Mouse (Mus musculus) activated CD4-positive, CD25-positive, alpha-beta regulatory T cell, adult 4 months (primary cell): ENCODE results near the gene Zc3h7b. TPM values are rescaled to one million over a fixed set of nuclear protein-coding genes. Genes with fewer than 3 reads are reported as not detected.
"Not testable (repeated sequence)": the region's sequence is repeated elsewhere in the genome, so short reads cannot be mapped to it uniquely, and the experiment has no call there.

Experiments used
- ATAC-seq: one replicate; pipeline ENCODE4 v1.8.0; 2017
- polyA plus RNA-seq, 2 experiments: library from polyadenylated mRNA; unstranded; fragments of 100-300 nt; shearing (Covaris generic); gene quantifications; one replicate each; pipeline ENCODE4 v1.2.1; 2017

Zc3h7b gene
- 1 to 10 TPM; 5.2 to 7.1 TPM for polyA plus RNA-seq

DNA sequence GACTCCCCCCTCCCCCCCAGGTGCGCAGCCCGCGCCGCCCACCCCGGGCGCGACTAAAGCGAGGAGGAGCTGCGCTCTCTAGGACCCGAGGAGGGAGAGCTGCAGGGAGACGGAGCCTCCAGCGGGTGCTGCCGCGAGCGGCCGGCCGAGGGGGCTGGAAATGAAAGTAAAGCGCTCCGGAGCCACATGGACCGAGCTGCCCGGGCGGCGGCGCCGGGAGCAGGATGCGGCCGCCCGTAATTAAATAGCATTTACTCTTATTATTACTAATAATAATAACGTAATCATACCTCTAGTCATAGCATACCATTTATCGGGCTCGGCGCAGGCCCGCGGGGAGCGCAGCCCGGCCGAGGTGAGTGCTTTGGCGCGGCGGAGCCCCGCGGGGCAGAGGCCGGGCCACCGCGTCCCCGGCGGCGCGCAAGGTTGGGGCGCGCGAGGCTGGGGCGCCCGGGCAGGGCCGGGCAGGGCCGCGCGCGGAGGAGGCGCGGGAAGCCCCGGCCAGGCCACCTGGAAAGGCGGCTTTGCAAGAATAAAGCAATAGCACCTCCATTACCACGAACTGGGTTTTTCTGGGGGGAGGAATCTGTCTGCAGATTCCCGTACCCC lies at the start of gene Zc3h7b, which contains the start of gene Rangap1:
Gene Zc3h7b (plus strand): TSS at position 66 of the 609 bp plus-strand sequence.
Gene Rangap1 (minus strand): TSS at position 539 of the 609 bp plus-strand sequence.
- no peak for ATAC-seq

DNA sequence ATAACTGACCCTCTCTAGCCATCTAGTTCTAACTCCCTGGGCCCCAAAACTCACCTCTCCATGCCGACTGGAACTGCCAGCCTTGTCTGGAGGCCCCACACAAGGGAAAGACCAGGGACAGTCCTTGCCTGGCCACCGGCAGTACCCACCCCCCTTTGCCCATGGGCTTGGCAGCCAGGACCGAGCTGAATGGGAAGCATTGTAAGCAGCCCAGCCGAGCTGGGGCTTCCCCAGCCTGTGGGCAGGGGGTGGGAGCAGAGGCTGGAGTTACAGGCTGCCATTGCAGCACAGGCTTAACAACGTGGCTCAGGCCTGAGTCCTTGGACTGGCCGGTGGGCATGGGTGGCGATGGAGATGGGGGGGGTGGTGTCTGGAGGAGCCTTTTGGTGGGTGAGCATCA lies 47.7 kb upstream of the Zc3h7b start, which contains the start of gene Chadl:
Gene Chadl (minus strand): TSS at position 113 of the 400 bp plus-strand sequence.
- no peak for ATAC-seq

DNA sequence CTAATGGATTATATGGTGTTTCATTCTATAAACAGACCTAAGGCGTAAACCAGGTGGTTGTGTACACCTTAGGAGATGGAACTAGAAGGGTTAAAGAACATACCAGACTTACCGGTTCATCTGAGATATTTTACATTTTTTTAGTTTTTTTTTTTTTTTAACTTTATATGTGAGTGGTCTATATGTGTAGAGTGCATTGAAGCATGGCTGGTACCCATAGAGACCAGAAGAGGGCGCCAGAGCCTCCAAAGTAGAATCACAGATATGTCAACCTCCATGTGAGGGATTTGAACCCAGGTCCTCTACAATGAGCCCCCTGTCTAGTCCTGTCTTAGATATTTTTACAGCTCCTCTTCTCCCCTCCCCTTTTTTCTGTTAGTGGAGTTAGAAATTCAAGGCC lies 47.0 kb upstream of the Zc3h7b start:
- peak; percentile 30 for ATAC-seq

DNA sequence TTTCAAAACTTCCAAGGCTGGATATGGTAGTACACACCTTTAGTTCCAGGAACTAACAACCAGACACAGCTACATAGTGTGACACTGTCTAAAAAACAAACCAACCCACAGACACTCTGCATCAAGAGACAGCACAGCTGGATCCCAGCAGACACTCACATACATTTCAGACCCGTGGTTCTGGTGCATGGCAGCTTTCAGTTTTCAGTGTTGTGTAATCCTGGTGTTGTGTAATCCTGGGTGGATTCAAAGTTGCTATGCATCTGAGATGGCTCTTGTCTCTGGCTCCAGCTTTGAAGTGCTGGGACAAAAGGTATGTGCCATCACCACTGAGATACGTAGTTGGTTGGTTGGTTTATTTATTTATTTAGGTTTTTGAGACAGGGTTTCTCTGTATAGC lies 46.3 kb upstream of the Zc3h7b start:
- no peak for ATAC-seq

DNA sequence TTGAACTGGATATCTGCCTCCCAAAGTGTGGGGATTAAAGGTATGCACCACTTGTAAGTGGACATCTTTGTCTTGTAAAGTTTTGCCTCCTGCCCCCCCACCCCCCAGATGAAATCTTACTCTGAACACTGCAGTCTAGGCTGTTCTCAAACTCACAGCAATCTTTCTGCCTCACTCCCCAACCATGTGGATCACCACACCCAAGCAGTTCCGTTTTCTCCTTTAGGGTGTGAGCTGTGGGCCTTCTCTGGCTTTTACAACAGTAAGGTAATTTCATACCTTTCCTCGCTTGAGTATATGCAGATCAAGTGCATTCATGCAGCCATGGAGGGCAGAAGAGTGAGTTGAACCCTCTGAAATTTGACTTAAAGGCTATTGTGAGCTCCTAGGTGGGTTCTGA lies 44.7 kb upstream of the Zc3h7b start:
- no peak for ATAC-seq

DNA sequence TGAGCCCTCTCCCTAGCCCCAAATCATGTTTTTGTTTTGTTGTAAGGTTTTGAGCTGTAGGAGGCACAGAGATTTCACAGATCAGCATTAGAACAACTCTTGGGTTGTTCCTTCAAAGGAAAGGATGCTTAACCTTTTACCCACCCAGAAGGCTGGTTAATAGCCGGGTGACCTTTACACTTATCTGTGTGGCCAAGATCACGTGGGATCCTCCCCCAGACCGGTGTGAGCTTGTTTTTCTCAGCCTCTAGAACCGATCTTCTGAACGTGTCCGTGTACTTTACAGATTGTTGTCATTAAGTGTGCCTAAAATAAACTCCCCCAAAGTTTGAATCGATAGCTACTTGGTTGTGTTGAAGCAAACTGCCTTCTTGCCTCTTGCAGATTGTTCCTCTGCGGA lies 44.3 kb upstream of the Zc3h7b start:
- peak; percentile 23 for ATAC-seq

DNA sequence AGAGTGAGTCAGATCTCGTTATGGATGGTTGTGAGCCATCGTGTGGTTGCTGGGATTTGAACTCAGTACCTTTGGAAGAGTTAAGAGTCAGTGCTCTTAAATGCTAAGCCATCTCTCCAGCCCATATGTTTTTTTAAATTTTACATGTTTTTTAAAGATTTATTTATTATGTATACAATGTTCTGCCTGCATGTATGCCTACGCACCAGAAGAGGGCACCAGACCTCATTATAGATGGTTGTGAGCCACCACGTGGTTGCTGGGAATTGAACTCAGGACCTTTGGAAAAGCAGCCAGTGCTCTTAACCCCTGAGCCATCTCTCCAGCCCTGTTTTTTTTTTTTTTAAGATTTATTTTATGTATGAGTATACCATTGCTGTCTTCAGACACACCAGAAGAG lies 43.5 kb upstream of the Zc3h7b start:
- not testable (repeated sequence) for ATAC-seq

DNA sequence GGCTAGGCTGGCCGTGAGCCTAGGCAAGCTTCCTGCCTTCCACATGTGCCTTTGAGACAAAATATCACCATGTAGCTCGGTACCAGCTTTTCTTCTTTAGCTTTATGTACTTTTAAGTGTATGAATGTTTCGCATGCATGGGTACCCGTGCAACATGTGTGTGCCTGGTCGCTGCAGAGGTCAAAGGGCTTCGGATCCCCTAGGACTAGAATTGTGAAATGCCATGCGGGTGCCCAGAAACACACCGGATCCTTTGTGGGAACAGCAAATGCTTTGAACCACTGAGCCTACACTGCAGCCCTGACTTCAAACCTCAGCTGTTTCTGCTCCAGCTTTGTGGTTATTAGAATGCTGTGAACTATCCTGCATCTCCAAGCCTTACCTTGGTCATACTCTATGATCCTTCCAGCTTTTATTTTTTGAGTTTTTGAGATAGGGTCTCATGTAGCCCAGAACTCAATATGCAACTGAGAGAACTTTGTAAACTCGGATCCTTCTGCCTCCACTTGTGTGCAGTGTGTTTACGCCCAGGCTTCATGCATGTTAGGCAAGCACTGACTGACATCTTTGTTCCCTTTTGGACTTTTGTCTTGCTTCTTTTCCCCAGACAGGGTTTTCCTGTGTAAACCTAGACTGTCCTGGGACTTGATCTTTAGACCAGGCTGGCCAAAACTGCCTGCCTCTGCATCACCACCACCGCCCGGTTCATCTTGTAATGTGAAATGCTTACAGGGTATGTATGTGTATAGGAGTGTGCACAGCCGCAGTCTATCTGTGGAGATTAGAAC lies 42.4 kb upstream of the Zc3h7b start:
- ATAC-seq = no peak

DNA sequence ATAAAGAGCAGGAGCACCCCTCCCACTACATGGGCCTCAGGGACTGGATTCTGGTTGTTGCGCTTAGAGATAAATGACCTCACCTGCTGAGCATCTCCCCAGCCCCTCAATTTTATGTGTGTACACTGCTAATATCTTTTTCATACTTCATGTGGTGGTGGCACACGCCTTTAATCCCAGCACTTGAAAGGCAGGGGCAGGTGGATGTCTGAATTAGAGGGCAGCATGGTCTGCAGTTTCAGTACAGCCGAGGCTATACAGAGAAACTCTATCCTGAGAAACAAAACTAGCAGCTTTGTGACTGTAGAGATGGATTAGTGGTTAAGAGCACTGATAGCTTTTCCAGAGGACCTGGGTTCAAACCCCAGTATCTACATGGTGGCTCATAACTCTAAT lies 41.8 kb upstream of the Zc3h7b start:
- no peak for ATAC-seq

DNA sequence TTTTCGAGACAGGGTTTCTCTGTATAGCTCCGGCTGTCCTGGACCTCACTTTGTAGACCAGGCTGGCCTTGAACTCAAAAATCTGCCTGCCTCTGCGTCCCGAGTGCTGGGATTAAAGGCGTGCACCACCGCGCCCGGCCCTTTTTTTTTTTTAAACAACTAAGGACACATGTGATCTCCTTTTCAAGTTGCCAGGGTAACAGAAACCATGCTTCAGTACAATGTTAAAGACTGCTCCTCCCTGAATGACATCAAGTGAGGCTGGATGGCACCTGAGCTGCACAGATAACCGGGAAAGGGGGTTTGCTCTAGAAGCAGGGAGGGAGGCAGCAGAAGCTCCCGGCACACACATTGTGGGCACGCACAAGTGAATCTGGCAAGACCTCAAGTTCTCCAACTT lies 35.9 kb upstream of the Zc3h7b start:
- ATAC-seq = no peak

DNA sequence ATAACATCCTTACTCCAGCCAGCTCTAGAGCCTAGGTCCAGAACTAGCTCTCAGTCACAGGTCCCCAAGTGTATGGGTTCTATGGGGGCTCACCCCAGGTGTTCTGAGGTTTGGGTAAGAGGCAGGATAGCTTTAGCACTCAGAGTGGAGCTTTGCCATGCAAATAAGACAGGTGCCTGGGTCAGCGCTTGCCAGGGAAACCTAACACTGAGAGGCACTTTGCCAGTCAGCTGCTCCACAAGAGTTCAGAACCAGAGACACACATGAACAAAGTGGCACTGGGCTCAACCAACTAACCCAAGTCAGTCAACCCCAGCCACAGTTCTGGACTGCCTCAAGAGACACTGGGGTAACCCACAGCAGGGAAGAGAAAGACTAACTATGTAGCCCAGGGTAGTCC lies 35.2 kb upstream of the Zc3h7b start:
- no peak for ATAC-seq

DNA sequence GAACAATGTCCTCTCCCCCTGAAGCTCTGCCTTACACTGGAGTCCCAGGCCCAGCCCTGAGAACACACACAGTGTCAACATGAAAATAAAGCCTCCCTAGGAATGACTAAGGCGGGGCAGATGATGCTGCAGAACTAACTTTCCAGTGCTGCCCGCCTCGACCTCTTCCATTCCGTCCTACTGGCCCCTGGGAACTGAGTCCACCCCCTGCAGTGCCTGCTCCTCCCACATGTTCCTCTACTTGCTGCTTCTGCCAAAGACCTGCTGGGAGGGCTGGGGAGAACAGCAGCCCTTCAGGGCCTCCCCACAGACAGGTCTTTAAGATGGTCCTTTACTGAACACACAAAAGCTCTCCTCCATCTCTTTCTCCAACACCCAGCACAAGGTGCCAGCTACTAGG lies 34.1 kb upstream of the Zc3h7b start:
- no peak for ATAC-seq

DNA sequence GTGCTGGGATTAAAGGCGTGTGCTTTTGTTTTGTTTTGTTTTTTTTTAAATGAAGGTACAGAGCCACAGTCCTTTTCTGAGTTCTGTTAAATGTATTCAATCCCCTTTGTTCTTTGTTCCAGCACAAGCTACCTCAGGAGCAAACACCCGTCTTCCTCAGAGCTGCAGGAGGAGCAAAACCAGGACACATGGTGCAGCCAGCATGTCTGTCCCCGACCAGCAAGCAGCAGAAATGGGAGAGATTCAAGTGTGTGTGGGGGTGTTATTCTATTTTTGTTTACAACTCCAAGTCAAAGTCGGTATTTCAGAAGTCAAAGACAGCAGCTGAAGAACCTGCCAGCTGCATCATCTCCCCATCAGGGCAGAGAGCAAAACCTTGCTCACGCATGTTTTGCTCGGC lies 31.1 kb upstream of the Zc3h7b start:
- no peak for ATAC-seq

DNA sequence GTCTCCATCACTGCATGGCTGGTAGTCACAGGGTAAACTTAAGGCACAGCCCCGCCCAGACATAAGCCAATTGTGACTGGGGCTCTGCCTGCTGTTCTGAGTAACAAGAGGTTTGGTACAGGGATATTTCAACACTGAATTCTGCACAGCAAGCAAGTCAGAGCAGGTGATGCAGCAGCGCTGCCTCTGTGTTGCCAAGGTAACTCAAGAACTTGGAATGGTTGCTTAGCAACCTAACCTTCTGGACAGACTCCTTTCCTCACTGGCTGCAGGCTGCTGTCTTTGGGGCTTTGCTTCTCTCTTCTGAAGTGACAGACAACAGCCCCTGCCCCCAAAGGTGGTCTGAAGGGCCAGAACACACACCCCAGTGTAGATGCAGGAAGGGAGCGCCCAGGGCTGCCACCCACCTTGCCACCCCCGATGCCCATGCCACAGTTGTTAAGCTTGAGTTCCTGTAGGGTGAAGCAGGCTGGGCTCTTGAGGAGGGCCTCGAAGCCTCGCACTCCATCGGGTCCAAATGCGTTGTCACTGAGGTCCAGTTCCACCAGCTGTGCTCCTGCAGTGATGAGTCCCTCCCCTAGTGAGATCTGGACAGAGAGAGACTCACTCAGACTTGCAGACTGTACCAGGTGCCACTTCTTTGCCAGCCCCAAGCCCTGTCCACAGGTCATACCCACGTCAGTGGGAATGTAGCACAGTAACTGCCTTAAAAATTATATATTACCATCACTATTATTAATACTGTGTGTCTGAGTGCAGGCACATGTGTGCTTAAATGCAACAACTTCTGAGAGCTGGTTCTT lies 26.3 kb upstream of the Zc3h7b start:
- ATAC-seq = no peak

DNA sequence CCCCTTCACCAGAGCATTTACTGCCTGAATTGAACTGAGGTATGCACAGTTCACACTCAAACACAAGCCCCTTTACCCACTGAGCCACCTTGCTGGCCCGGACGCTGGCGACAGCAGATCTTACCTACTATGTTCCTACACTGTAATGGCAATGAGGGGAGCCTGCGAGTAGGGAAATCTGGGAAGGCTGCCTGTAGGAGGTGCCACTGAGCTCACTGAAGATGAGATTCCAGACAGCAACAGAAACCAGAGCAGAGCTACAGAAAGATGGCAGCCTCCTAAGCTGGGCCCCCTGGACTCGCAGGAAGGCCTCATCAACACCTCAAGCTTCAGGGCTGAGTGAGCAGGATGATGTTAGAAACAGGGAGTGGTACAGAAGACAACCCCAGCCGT lies 25.7 kb upstream of the Zc3h7b start:
- no peak for ATAC-seq

DNA sequence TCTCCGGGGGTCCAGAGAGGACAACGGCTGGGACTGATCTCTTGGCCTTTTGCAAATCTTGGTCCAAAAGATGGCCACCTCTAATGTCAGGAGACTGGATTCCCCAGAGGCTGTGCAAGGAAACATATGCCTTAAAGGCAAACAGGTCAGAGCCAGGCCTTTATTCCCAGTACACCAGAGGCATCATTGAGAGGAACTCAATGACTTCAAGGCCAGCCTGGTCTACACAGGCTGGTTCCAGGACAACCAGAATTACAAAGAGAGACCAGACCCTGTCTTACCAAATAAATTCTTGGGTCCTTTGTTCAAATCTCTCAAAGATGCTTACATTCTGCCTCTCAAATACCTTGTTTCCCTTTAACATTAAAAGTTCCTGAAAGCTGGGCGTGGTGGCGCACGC lies 22.5 kb upstream of the Zc3h7b start:
- no peak for ATAC-seq

DNA sequence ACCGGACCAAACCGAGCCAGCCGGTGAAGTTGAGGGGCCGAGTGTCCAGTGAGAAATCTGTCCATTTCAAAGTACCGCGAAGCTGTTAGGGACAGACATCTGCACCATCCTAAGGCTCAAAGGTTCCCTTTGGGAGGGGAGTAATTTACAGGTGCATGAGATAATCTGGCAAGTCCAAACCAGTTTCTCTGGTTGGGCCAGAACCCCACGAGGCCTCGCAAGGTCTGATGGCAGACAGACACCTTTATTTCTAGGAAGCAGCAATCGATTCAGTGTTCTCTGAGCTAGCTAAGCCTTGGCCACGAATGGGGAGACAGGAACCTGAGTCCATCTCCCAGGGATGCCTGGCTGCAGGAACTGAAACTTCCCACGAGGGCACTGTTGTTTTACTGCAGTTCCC lies 21.2 kb upstream of the Zc3h7b start:
- ATAC-seq = no peak

DNA sequence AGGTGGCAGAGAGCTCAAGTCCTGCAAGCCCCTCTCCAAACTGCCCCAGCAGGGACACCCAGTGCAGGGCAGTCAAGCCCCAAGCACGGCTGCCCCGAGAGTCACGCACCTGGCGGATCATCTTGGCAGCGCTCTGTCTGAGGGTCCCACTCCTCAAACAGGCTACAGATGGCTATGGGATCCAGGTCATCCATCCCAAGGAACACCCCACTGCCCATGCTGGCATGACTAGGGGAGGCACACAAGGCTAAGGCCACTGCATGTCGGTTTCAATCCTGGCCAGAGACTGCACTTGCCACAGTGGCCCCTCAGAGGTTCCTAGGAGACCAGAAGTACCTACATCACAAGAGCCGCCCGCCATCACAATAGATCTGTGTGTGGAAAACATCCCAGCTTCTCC lies 18.9 kb upstream of the Zc3h7b start:
- no peak for ATAC-seq

DNA sequence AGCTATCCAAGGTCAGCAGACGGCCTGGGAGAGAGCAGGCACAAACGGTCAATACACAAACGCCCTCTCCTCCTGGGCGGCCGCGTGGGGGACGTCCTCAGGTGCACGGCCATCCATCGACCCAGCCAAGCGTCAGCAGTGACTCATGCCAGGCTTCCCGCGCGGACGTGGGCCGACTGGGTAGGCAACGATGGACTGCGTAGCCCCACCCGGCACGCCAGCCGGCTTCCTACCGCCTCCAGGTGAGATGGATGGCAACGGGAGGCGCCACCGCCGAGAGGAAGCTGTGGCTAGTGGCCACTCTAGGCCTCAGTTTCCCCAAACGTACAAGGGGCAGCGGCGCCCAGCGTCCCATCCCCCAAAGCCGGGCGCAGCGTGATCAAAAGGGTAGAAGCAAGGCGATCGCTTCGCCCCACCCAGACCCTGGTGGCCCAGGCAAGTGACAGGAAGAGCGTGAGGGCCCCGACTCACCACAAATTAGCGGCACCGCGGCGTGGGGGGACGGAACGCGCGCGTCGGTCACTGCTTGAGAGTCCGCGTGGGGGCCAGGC lies 15.5 kb upstream of the Zc3h7b start:
- ATAC-seq = peak; percentile 14

DNA sequence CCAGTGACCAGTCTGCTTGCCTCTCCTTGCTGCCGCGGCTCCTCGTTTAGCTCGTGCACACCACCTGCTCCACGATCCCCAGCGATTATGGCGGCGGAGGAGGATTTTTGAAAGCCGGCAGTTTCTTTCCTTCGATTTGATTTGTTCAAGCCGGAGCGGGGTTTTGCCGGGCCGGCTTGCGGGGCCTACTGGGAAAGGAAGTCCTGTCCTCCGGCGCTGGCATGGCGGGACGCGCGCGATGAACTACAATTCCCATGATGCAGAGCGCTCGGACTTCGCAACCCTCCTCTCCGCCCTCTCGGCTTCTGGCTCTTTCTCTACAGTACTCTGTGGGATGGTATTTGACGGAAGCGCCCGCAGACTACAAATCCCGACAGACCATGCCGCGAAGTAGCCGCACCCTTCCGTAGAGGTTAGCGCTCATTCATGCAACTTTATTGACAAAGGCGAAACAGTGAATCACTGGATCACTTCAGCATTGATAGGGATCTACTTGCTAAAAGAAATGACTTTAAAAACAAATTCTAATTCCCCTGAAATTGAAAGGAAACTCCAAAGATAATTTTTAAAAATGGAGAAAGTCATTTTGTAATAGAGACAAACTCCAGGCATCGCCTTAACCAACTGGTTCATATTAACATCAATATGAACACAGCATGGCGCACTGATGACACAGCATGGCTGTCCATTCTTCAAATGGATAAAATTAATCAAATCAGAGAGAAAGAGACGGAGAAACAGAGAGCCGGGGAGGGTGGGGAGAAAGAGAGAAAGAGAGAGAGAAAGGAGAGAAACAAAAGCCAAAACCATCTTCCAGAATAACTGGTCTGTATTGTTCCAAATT lies 14.8 kb upstream of the Zc3h7b start:
- ATAC-seq = peak; percentile 97

DNA sequence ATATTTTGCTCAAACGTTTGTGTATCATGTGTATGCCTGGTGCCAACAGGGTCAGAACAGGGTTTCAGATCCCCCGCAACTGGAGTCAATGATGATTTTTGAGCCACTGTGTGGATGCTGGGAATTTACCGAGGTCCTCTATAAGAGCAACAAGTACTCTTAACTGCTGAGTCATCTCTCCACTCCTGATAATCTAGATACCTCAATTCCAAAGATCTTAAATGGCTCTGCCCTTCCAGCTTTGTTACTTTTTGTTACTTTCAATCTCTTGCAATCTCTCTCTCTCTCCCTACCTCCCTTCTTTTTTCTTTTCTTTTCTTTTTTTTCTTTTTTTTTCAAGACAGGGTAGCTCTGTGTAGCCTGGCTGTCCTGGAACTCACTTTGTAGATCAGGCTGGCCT lies 9.8 kb upstream of the Zc3h7b start:
- no peak for ATAC-seq

DNA sequence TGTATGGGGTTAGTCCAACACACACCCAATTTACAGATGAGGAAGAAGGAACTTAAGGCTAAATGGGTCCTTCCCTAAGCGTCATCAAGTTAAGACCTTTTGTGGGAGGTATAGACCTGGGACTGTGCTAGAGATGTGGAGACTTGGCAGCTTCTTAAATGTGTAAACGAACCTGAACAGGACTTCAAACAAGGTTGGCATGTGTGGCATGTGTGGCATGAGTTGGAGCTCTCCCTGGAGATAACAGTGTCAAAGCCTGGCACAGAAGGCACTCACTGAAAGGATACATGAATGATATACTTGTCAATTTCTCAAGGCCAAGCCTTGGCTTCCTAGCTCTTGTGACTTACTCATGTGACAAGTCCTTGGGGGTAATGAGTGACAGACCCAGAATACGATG lies 5.6 kb upstream of the Zc3h7b start:
- no peak for ATAC-seq
